Mouse (Mus musculus): ENCODE data around the gene Tcfl5. TPM values are rescaled to one million over a fixed set of nuclear protein-coding genes. Genes with fewer than 3 reads are reported as not detected.
A peak's percentile ranks its signal among the peaks of the same experiment; 100 is the strongest.

Tcfl5 gene
- polyA plus RNA-seq, 1 experiment from 2014 or later, result not detected

GRCm38 (mm10) chr2:180658381-180658780, 15.9 kb upstream of the Tcfl5 start:
- POLR2A ChIA-PET, result interaction anchor here (0.6 kb wide), 1 partner anchor 22 kb away, joined by 3 read pairs; no protein-coding TSS in a partner anchor
- no peak for TF ChIP-seq CTCF (IDR thresholded peaks at IDR 0.05)
- no peaks in the 10 kb centered on the region for H3K27me3 ChIP-seq
- in situ Hi-C loops (cut with MboI; ENCODE audit: low pct_unique_long_range_greater_than_20kb), result no loop called here
- ATAC-seq (no peak), DNase-seq (ENCODE audit: low read depth, low spot score) (no peak)
- CTCF ChIA-PET, result interaction anchor here (2.6 kb wide), 1 partner anchor 12 kb away, joined by 8 read pairs; no protein-coding TSS in a partner anchor

- ChIA-PET POLR2A (interaction anchor here (0.6 kb wide), 1 partner anchor 23 kb away, joined by 3 read pairs; no protein-coding TSS in a partner anchor), CTCF (interaction anchor here (1.0 to 2.6 kb wide), 7 partner anchors 10 to 87 kb away, joined by 3 to 8 read pairs (median 3); no protein-coding TSS in a partner anchor)
- peak; percentile 84 for TF ChIP-seq CTCF (IDR thresholded peaks at IDR 0.05)
- in situ Hi-C loops (cut with MboI; ENCODE audit: low pct_unique_long_range_greater_than_20kb), result no loop called here
- DNase-seq (ENCODE audit: low read depth, low spot score) (peak; percentile 27), ATAC-seq (peak; percentile 44)
- no peaks in the 10 kb centered on the region for H3K27me3 ChIP-seq
Observed at GRCm38 (mm10) chr2:180657394-180658013, 15.0 kb upstream of the Tcfl5 start.

GRCm38 (mm10) chr2:180655150-180655549, 12.6 kb upstream of the Tcfl5 start:
- CTCF ChIA-PET, result interaction anchor here (0.9 kb wide), 1 partner anchor 65 kb away, joined by 3 read pairs; no protein-coding TSS in a partner anchor
- no peak for ATAC-seq
- in situ Hi-C loops (cut with MboI; ENCODE audit: low pct_unique_long_range_greater_than_20kb), result no loop called here
- no peak for TF ChIP-seq CTCF (IDR thresholded peaks at IDR 0.05)
- H3K27me3 ChIP-seq, result peaks cover 12% of the 10 kb centered on the region
- no peak for DNase-seq (ENCODE audit: low read depth, low spot score)
- POLR2A ChIA-PET, result no interaction called here

- ChIA-PET CTCF (no interaction called here), POLR2A (no interaction called here)
- in situ Hi-C loops (cut with MboI; ENCODE audit: low pct_unique_long_range_greater_than_20kb), result no loop called here
- DNase-seq (ENCODE audit: low read depth, low spot score), result no peak
- TF ChIP-seq CTCF (IDR thresholded peaks at IDR 0.05), result no peak
- ATAC-seq, result no peak
- H3K27me3 ChIP-seq, result peaks cover 16% of the 10 kb centered on the region
Observed at GRCm38 (mm10) chr2:180654666-180655065, 12.2 kb upstream of the Tcfl5 start.

GRCm38 (mm10) chr2:180646841-180647240, 4.3 kb upstream of the Tcfl5 start:
- peaks cover 52% of the 10 kb centered on the region for H3K27me3 ChIP-seq
- peak; percentile 20 for TF ChIP-seq CTCF (IDR thresholded peaks at IDR 0.05)
- in situ Hi-C loops (cut with MboI; ENCODE audit: low pct_unique_long_range_greater_than_20kb), result no loop called here
- DNase-seq (ENCODE audit: low read depth, low spot score) (no peak), ATAC-seq (no peak)
- ChIA-PET CTCF (interaction anchor here (0.7 to 1.8 kb wide), 4 partner anchors 11 to 98 kb away, joined by 3 to 8 read pairs (median 4); no protein-coding TSS in a partner anchor), POLR2A (no interaction called here)

GRCm38 (mm10) chr2:180643626-180644025, 1.1 kb upstream of the Tcfl5 start:
- in situ Hi-C loops (cut with MboI; ENCODE audit: low pct_unique_long_range_greater_than_20kb), result no loop called here
- peaks cover 45% of the 10 kb centered on the region for H3K27me3 ChIP-seq
- ATAC-seq (no peak), DNase-seq (ENCODE audit: low read depth, low spot score) (no peak)
- ChIA-PET POLR2A (no interaction called here), CTCF (no interaction called here)
- TF ChIP-seq CTCF (IDR thresholded peaks at IDR 0.05), result no peak

GRCm38 (mm10) chr2:180641576-180642554, 643 bp downstream of the Tcfl5 start:
- peaks cover 42% of the 10 kb centered on the region for H3K27me3 ChIP-seq
- in situ Hi-C loops (cut with MboI; ENCODE audit: low pct_unique_long_range_greater_than_20kb), result no loop called here
- no peak for ATAC-seq

GRCm38 (mm10) chr2:180611882-180612281, 30.6 kb downstream of the Tcfl5 start:
- no peak for ATAC-seq
- in situ Hi-C loops (cut with MboI; ENCODE audit: low pct_unique_long_range_greater_than_20kb), result no loop called here
- CTCF ChIA-PET, result no interaction called here

More at GRCm38 (mm10) chr2:180641576-180642554, 643 bp downstream of the Tcfl5 start:
- no peak for TF ChIP-seq CTCF (IDR thresholded peaks at IDR 0.05)
- ChIA-PET POLR2A (no interaction called here), CTCF (no interaction called here)
- no peak for DNase-seq (ENCODE audit: low read depth, low spot score)

GRCm38 (mm10) chr2:180610283-180610682, 32.2 kb downstream of the Tcfl5 start:
- DNase-seq (ENCODE audit: low read depth, low spot score), result no peak
- ChIA-PET POLR2A (no interaction called here), CTCF (no interaction called here)
- no peaks in the 10 kb centered on the region for H3K27me3 ChIP-seq
- ATAC-seq, result no peak
- TF ChIP-seq CTCF (IDR thresholded peaks at IDR 0.05), result no peak
- in situ Hi-C loops (cut with MboI; ENCODE audit: low pct_unique_long_range_greater_than_20kb), result no loop called here

More at GRCm38 (mm10) chr2:180611882-180612281, 30.6 kb downstream of the Tcfl5 start:
- no peak for DNase-seq (ENCODE audit: low read depth, low spot score)
- H3K27me3 ChIP-seq, result no peaks in the 10 kb centered on the region
- TF ChIP-seq CTCF (IDR thresholded peaks at IDR 0.05), result no peak
- POLR2A ChIA-PET, result no interaction called here

GRCm38 (mm10) chr2:180604781-180605180, 37.7 kb downstream of the Tcfl5 start:
- no peak for DNase-seq (ENCODE audit: low read depth, low spot score)
- ATAC-seq, result no peak
- no peaks in the 10 kb centered on the region for H3K27me3 ChIP-seq
- POLR2A ChIA-PET, result interaction anchor here (0.5 kb wide), 1 partner anchor 18 kb away, joined by 3 read pairs; no protein-coding TSS in a partner anchor
- in situ Hi-C loops (cut with MboI; ENCODE audit: low pct_unique_long_range_greater_than_20kb), result no loop called here
- no peak for TF ChIP-seq CTCF (IDR thresholded peaks at IDR 0.05)
- CTCF ChIA-PET, result no interaction called here

All from Patski (cell line).